Mouse (Mus musculus) subcutaneous adipose tissue, adult 2 months (tissue): ENCODE data around the gene Slc22a16. TPM values are rescaled to one million over a fixed set of nuclear protein-coding genes. Genes with fewer than 3 reads are reported as not detected.

Experiments used
- polyA plus RNA-seq: library from polyadenylated mRNA; depleted of rRNA; stranded (reverse); fragments of >200 nt; gene quantifications from 2 replicates; pipeline ENCODE4 v1.2.3, GENCODE M21; 2012; ENCODE audit warnings: low replicate concordance; rRNA removed

Slc22a16 gene
- polyA plus RNA-seq = not detected in 2 replicates

DNA sequence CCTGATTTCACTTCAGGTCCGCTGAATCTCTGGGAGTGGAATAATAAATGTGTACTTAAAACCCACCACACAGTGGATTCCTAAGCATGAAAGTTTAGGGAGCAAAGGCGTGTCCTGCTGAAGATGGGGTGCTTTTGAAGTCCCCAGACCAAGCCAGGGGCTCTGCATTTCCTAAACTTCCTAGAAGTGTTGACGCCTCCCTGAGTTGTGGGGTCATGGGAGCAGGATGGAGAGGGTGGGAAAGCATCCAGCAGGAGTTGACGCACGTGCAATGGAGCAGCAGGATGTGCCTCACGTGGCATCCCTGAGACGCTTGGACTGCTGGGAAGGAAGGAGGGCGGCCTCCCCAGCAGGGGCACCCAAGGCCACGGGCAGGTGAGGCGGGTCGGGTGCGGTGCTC lies at the start of gene Slc22a16:
TSS of gene Slc22a16 (plus strand) at position 301 of the 400 bp plus-strand sequence.

DNA sequence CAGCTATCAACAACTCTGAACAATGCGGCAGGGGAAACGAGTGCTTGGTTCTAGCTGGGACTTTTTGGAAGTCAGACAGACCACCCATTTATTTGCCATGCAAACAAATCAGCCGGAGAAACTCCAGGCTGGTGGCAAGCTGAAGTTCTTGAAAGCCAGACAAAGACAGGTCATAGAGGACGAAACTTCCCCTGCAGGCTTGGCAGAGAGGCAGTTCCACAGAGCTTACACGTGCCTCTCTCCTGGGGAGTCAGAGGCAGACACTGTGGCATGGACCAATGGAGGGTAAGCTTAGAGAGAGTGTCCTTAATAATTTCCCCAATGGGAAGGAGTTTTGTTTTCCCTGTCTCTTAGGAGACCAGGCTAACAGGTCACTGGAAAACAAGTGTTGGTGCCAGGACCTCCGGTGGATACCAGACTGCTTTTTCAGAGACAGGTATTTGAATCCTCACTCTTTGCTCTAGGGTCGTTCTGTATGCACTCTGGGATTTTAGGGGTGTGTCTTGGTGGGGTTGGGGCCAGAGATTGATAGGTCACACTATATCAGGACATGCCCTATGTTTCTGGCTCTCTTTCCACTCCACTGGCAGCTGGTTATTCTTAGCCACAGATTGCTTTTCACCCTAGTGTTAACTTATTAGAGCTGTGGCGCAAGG lies 59.6 kb downstream of the Slc22a16 start, which contains the start of gene Ddo:
TSS of gene Ddo (plus strand) at position 356 of the 656 bp plus-strand sequence.

Other genes with a start within 250 kb of the Slc22a16 start
- gene Cdk19, start 230.8 kb upstream of the Slc22a16 start, polyA plus RNA-seq = 6.7 and 9.7 TPM in 2 replicates
- gene Ddo, start 59.7 kb downstream of the Slc22a16 start, polyA plus RNA-seq = 14.4 and 21.3 TPM in 2 replicates
- gene Mettl24, start 112.9 kb downstream of the Slc22a16 start, polyA plus RNA-seq = 9.8 and 21.4 TPM in 2 replicates